Mouse (Mus musculus) liver, embryonic 14.5 days (tissue): ENCODE measurements around the gene Gm11437. TPM values are rescaled to one million over a fixed set of nuclear protein-coding genes. Genes with fewer than 3 reads are reported as not detected.
A peak's percentile ranks its signal among the peaks of the same experiment; 100 is the strongest.

Source experiments
- ATAC-seq: fragments of 200-750 bp; cut with Nextera tagmentation; 2 replicates; pipeline ENCODE4 v1.8.0; 2017; ENCODE audit warnings: moderate number of reproducible peaks, mild to moderate bottlenecking, moderate library complexity; ENCODE audit not compliant: insufficient read depth
- DNase-seq, 3 experiments: peaks; one replicate each; pipeline ENCODE4 v3.0.0-alpha.2; 2012 to 2013; ENCODE audit warnings: low read depth in 3 of 3, low spot score in 3 of 3
- H3K27ac ChIP-seq: fragments of 300-500 bp; sonication (generic); 2 replicates; pipeline ENCODE4 v1.5.1; 2014; ENCODE audit warnings: moderate library complexity, mild to moderate bottlenecking, control low read depth, inconsistent platforms
- H3K27me3 ChIP-seq: fragments of 300-500 bp; sonication (generic); 2 replicates; pipeline ENCODE4 v1.6.1; 2014; ENCODE audit warnings: mild to moderate bottlenecking, low read length, moderate library complexity; ENCODE audit not compliant: control insufficient read depth, insufficient read depth
- H3K36me3 ChIP-seq: fragments of 300-500 bp; sonication (generic); replicated peaks from 2 replicates; pipeline ENCODE4 v1.6.1; 2014; ENCODE audit warnings: low read depth; ENCODE audit not compliant: control insufficient read depth, insufficient read depth
- H3K4me1 ChIP-seq, 2 experiments: fragments of 200-500 bp in 1 of 2; fragments of 300-500 bp in 1 of 2; sonication (generic) in 1 of 2; replicated peaks; 2 replicates each; pipeline ENCODE4 v1.6.1; 2012 to 2014; ENCODE audit warnings: antibody characterized with exemption in 1 of 2, inconsistent platforms in 1 of 2, low read length in 1 of 2; ENCODE audit not compliant: control insufficient read depth in 2 of 2, insufficient read depth in 2 of 2
- H3K4me2 ChIP-seq: fragments of 300-500 bp; sonication (generic); 2 replicates; pipeline ENCODE4 v1.6.1; 2014; ENCODE audit warnings: low read depth, mild to moderate bottlenecking, control low read depth, moderate library complexity
- H3K4me3 ChIP-seq, 2 experiments: fragments of 200-500 bp in 1 of 2; fragments of 300-500 bp in 1 of 2; sonication (generic) in 1 of 2; 2 replicates each; pipeline ENCODE4 v1.5.1; 2012 to 2014; ENCODE audit warnings: low read depth in 2 of 2, low read length in 2 of 2, mild to moderate bottlenecking in 2 of 2, control low read depth in 1 of 2, inconsistent platforms in 1 of 2, moderate library complexity in 1 of 2; ENCODE audit not compliant: insufficient read depth in 1 of 2
- H3K9ac ChIP-seq: fragments of 300-500 bp; sonication (generic); replicated peaks from 2 replicates; pipeline ENCODE4 v1.6.1; 2014; ENCODE audit warnings: mild to moderate bottlenecking, control low read depth, moderate library complexity
- H3K9me3 ChIP-seq: fragments of 300-500 bp; sonication (generic); 2 replicates; pipeline ENCODE4 v1.6.1; 2016; ENCODE audit warnings: low read length, mixed read lengths; ENCODE audit not compliant: control insufficient read depth
- CTCF ChIP-seq: IDR thresholded peaks from 2 replicates; pipeline ENCODE4 v1.5.1; 2016; ENCODE audit warnings: antibody characterized with exemption, low read depth, control low read depth
- EP300 ChIP-seq: IDR thresholded peaks from 2 replicates; pipeline ENCODE4 v1.6.1; 2016; ENCODE audit warnings: antibody characterized with exemption, low read depth
- WGBS: fragments of 180-500 bp; shearing (Covaris S2); extraction: QIAGEN DNeasy Blood & Tissue Kit; methylation state at CpG from one replicate; pipeline ENCODE4 v1.1.7; 2014; ENCODE audit not compliant: insufficient replicate concordance; 5-methylcytosine and 5-hydroxymethylcytosine counted together
- polyA plus RNA-seq, 2 experiments: library from polyadenylated mRNA; depleted of rRNA in 1 of 2; stranded (reverse) in 1 of 2; unstranded in 1 of 2; fragments of >200 nt; fragmentation: Nextera tagmentation in 1 of 2; extraction: Ambion mirVana in 1 of 2; gene quantifications; 2 replicates each; pipeline versions ENCODE4 v1.2.1 to v1.2.3; 2012 to 2014

Gm11437 gene
- polyA plus RNA-seq, 2 experiments: not detected

DNA sequence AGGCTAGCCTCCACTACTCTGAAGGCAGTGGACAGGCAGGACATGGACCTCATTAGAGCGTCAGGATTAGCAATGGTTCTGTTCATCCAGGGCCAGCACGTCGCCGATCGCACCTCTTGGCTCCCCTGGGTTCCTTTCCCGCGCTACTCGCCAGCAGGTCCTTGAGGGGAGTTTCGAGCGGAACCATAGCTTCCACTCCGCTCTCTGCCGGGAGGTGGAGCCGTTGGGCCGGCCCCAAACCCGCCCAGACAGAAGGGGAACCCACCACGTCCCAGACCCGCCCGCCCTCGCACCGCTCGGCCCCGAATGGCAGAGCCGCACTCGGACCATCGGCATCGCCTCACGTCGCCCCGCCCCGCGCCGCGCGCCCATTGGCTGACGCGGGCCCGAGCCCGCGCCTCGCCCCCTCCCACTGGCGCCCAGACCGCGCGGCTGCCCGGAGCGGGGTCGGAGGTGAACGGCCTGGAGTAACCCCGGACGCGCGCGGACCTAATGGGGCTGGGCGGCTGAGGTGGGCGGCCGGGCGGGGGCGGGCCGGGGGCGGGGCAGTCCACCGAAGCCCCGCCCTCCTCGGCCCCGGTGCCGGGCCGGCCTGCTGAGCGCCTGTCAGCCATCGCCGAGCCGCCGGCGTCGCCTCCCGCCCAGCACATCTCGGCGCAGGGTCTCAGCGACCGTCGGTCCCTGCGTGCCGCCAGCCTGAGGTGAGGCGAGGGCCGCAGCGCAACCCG lies 12.1 kb upstream of the Gm11437 start:
- Histone ChIP-seq H3K36me3 (no peaks in the 10 kb centered on the region), H3K9me3 (no peaks in the 10 kb centered on the region), H3K4me2 (peak overlapping the region; percentile 76), H3K9ac (peak overlapping the region; percentile 80), H3K4me3 (peak overlapping the region; percentile 68 to 91), H3K27ac (peak overlapping the region; percentile 47), H3K4me1 (peaks cover 13 to 25% of the 10 kb centered on the region in 2 experiments), H3K27me3 (no peaks in the 10 kb centered on the region)
- DNase-seq: peak; percentile 83 to 85 (median 84)
- 1% methylated on average over 70 of the region's 85 CpGs for WGBS
- TF ChIP-seq EP300: no peak
- peak; percentile 84 for TF ChIP-seq CTCF
- peak; percentile 94 for ATAC-seq

DNA sequence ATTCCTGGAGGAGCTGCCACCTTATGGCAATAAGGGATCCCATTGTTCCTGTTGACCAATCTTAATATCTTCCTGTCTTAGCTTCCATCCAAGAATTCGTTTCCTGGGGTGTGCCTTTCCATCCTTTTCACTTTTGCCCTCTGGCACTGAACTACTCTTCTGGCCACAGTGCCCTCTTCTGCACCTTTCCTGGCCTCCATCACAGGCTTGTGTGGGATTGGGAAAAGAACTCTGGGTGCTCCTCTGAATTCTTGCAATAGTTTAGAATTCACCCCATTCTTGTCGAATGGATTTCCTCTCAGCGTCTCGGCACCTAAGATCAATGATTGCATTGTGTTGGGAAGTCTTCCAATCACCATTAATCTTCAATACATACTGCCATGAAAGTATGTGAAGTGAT lies 11.3 kb upstream of the Gm11437 start:
- Histone ChIP-seq H3K4me1 (peaks cover 17 to 25% of the 10 kb centered on the region in 2 experiments), H3K4me3 (peak overlapping the region in 1 of 2 experiments; percentile 68; a peak in 2 of 4 replicates), H3K4me2 (peak overlapping the region; percentile 76), H3K27me3 (no peaks in the 10 kb centered on the region), H3K36me3 (no peaks in the 10 kb centered on the region), H3K27ac (no peak overlapping the region), H3K9me3 (no peaks in the 10 kb centered on the region), H3K9ac (peak overlapping the region; percentile 80)
- 45% methylated on average over 4 of the region's 4 CpGs for WGBS
- no peak for ATAC-seq
- TF ChIP-seq CTCF (no peak), EP300 (no peak)
- no peak for DNase-seq

DNA sequence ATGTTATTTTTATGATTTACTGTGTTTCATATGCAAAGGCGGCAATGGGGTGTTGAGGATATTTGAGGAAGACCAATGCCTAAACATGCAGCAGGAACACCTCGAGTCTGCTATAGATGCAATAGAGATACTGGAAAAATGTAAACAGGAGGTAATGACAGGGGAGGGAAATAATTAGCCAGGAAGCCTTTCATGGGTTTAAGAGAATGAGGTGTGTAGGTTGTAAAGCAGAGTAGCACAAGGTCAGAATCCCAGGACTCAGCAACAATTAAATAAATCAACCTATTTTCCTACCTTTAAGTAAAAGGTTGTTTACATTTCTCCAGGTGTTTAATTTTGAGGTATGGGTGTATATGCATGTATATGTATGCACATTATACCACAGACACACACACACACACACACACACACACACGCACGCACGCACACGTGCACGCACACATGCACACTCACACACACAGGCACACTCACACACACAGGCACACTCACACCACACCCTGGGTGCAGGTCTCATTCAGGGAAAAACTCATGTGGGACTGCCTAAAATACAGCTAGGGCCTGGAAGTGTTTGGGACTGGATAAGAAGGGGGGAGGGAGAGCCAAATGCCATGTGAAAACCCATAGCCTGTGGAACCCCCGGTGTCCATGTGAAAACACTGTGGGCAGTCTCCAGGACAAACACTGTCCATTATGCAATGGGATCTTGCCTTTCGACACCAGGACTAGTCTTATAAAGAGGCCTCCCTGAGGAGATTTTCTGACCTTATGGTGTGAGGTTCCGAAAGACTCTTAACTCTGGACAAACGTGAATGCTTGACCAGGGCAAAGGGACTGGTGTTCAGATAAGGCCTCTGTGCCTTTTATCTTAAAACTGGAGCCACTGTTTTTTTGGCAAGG lies 5.5 kb upstream of the Gm11437 start:
- 64% methylated on average over 11 of the region's 11 CpGs for WGBS
- H3K27ac ChIP-seq: no peak overlapping the region
- no peak overlapping the region for H3K4me2 ChIP-seq

DNA sequence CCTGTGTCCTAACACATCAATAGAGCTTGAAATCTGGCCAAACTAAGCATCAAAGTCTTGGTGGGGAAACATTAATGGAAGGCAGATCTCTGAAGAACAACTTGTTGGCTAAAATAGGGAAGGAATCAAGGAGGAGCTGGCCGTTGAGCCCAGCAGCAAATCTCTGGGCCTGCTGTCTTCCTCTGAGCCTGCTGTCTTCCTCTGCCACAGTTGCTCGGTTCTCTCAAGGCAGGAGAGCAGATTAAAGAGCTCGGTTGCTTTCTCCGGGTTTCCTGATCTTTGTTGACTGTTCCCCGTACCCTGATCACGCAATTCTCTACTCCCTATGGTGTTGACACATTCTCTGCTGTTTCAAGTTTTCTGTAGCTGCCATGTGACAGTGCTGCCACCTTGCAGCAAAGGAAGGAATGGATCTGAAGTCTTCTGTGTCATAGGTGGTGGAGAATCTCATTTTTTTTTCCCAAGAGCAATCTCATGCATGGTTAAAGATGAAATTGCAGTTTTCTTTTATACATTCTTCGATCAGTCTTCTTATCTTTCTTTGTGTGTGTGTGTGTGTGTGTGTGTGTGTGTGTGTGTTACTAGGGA lies 1.5 kb upstream of the Gm11437 start:
- Histone ChIP-seq H3K4me2 (no peak overlapping the region; the same call in 1 of the 2 replicates), H3K4me1 (peaks cover under 1 to 6% of the 10 kb centered on the region in 2 experiments), H3K27ac (no peak overlapping the region), H3K9me3 (no peaks in the 10 kb centered on the region), H3K9ac (no peak overlapping the region), H3K4me3 (no peak overlapping the region), H3K36me3 (no peaks in the 10 kb centered on the region), H3K27me3 (no peaks in the 10 kb centered on the region; the same call in 1 of the 2 replicates)
- ATAC-seq: no peak
- 17% methylated on average over 7 of the region's 7 CpGs for WGBS
- peak in 1 of 3 experiments; percentile 26 for DNase-seq
- peak; percentile 63 for TF ChIP-seq CTCF
- TF ChIP-seq EP300: no peak

More for the DNA sequence above, 5.5 kb upstream of the Gm11437 start:
- no peak for ATAC-seq
- Histone ChIP-seq H3K9me3 (no peaks in the 10 kb centered on the region), H3K27me3 (no peaks in the 10 kb centered on the region), H3K4me1 (peaks cover 3 to 9% of the 10 kb centered on the region in 2 experiments), H3K9ac (no peak overlapping the region), H3K4me3 (no peak overlapping the region), H3K36me3 (no peaks in the 10 kb centered on the region)
- no peak for DNase-seq
- no peak for TF ChIP-seq EP300
- TF ChIP-seq CTCF: no peak
